Mouse (Mus musculus) adrenal gland, postnatal 0 days (tissue): ENCODE measurements around the gene 1700067K01Rik. TPM values are rescaled to one million over a fixed set of nuclear protein-coding genes. Genes with fewer than 3 reads are reported as not detected.

Experiments used
- microRNA-seq: library from miRNA; unstranded; fragments of <30 nt; microRNA quantifications from one replicate; pipeline ENCODE4, GENCODE M21; 2016; ENCODE audit warnings: borderline replicate concordance; ENCODE audit not compliant: insufficient number of aligned reads
- polyA plus RNA-seq: library from polyadenylated mRNA; unstranded; fragments of >200 nt; fragmentation: Nextera tagmentation; extraction: Ambion mirVana; gene quantifications from 2 replicates; pipeline ENCODE4 v1.2.1, GENCODE M21; 2015

Gene 1700067K01Rik
- polyA plus RNA-seq, result 0.81 and 1.0 TPM in 2 replicates

GRCm38 (mm10) chr8:84001281-84002000, at the start of gene 1700067K01Rik:
Gene 1700067K01Rik (plus strand): TSS chr8:84001502.

GRCm38 (mm10) chr8:83955106-83955957, 46.0 kb upstream of the 1700067K01Rik start, which contains the start of the genes Gm10644 and Asf1b:
Gene Gm10644 (minus strand): TSS chr8:83955205.
Gene Asf1b (plus strand): TSS chr8:83955507.

GRCm38 (mm10) chr8:83972150-83973120, 28.9 kb upstream of the 1700067K01Rik start, which contains the start of gene Prkaca:
Gene Prkaca (plus strand): TSS chr8:83972993.

GRCm38 (mm10) chr8:83997511-83998141, 3.7 kb upstream of the 1700067K01Rik start, which contains the start of gene Samd1:
Gene Samd1 (plus strand): TSS chr8:83997672.

GRCm38 (mm10) chr8:84011705-84012498, 10.6 kb downstream of the 1700067K01Rik start, which contains the start of gene 2210011C24Rik:
Gene 2210011C24Rik (minus strand): TSS chr8:84012171.

GRCm38 (mm10) chr8:84021096-84021495, 19.8 kb downstream of the 1700067K01Rik start, which contains the start of gene Palm3:
Gene Palm3 (plus strand): TSS chr8:84021471.

GRCm38 (mm10) chr8:84042066-84042947, 41.0 kb downstream of the 1700067K01Rik start, which contains the start of gene Il27ra:
Gene Il27ra (minus strand): TSS chr8:84042589.

GRCm38 (mm10) chr8:84044900-84045299, 43.6 kb downstream of the 1700067K01Rik start, which contains the start of gene Rln3:
Gene Rln3 (minus strand): TSS chr8:84045000.

Small RNAs within 50 kb of the gene (microRNA-seq; reads per million reads assigned to microRNA genes)
- not detected for gene Mir1199
- gene Mir8111, result 3.9 reads per million, percentile 2 among the genes with 10 or more reads in this experiment

Other genes with a start within 250 kb of the 1700067K01Rik start
- 16.4 and 19.5 TPM in 2 replicates for gene Adgrl1, start 101.4 kb upstream of the 1700067K01Rik start, polyA plus RNA-seq
- 0.13 and 0.28 TPM in 2 replicates for gene Gm10644, start 46.3 kb upstream of the 1700067K01Rik start, polyA plus RNA-seq
- gene Asf1b, start 46.0 kb upstream of the 1700067K01Rik start, polyA plus RNA-seq, result 17.9 and 18.7 TPM in 2 replicates
- 124 and 163 TPM in 2 replicates for gene Prkaca, start 28.5 kb upstream of the 1700067K01Rik start, polyA plus RNA-seq
- gene Samd1, start 3.8 kb upstream of the 1700067K01Rik start, polyA plus RNA-seq, result 5.2 and 5.8 TPM in 2 replicates
- gene 2210011C24Rik, start 10.7 kb downstream of the 1700067K01Rik start, polyA plus RNA-seq, result 1.3 and 3.4 TPM in 2 replicates
- 1.1 and 4.2 TPM in 2 replicates for gene Palm3, start 20.0 kb downstream of the 1700067K01Rik start, polyA plus RNA-seq
- 0.97 and 2.4 TPM in 2 replicates for gene Il27ra, start 41.1 kb downstream of the 1700067K01Rik start, polyA plus RNA-seq
- 0.30 TPM in 1 of 2 replicates, not detected in the other for gene Rln3, start 43.5 kb downstream of the 1700067K01Rik start, polyA plus RNA-seq
- gene Gm10643, start 63.6 kb downstream of the 1700067K01Rik start, polyA plus RNA-seq, result 1.0 and 1.3 TPM in 2 replicates
- 5.4 and 6.1 TPM in 2 replicates for gene Rfx1, start 65.3 kb downstream of the 1700067K01Rik start, polyA plus RNA-seq
- 5.2 and 5.6 TPM in 2 replicates for gene Dcaf15, start 103.3 kb downstream of the 1700067K01Rik start, polyA plus RNA-seq
- 0.17 and 0.58 TPM in 2 replicates for gene Podnl1, start 124.5 kb downstream of the 1700067K01Rik start, polyA plus RNA-seq
- 17.6 and 20.0 TPM in 2 replicates for gene Cc2d1a, start 146.4 kb downstream of the 1700067K01Rik start, polyA plus RNA-seq
- gene 4930432K21Rik, start 146.5 kb downstream of the 1700067K01Rik start, polyA plus RNA-seq, result 1.3 TPM in 2 replicates
- gene Nanos3, start 183.7 kb downstream of the 1700067K01Rik start, polyA plus RNA-seq, result 5.1 and 7.0 TPM in 2 replicates
- gene Zswim4, start 235.6 kb downstream of the 1700067K01Rik start, polyA plus RNA-seq, result 7.2 and 10.3 TPM in 2 replicates
- 370 and 375 TPM in 2 replicates for gene D8Ertd738e, start 248.2 kb downstream of the 1700067K01Rik start, polyA plus RNA-seq